Mouse (Mus musculus): ENCODE measurements around the gene Apln.

DNA sequence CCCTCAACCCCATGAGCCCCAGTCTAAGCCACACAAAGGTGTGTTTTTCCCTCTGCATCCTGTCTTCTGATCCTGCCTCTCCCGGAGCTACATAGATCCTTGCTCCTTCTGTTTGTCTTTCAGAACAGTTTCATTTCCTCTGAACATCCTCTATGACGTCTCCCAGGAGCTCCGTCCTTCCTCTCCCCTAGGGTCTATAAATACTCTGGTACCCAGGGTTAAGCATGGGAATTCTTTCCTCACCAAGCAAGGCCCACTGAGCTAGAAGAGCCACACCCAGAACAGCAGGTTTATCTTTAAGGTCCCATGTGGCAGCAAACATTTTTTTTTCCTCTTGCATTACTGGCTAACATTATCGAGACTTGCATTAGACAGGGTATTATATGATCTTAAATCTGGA is 8.1 kb upstream of the Apln start:
- TF ChIP-seq CTCF (IDR thresholded peaks at IDR 0.05; ENCODE audit: extremely low read depth, insufficient read length, insufficient replicate concordance, low read depth, low read length) (no peak), POLR2A (IDR thresholded peaks at IDR 0.05; ENCODE audit: low read depth, low read length) (no peak)
